Mouse (Mus musculus): Measurements from ENCODE around the gene Olig2. TPM values are rescaled to one million over a fixed set of nuclear protein-coding genes. Genes with fewer than 3 reads are reported as not detected.

The Olig2 gene
- polyA plus RNA-seq, 1 experiment from 2014 or later: not detected

DNA sequence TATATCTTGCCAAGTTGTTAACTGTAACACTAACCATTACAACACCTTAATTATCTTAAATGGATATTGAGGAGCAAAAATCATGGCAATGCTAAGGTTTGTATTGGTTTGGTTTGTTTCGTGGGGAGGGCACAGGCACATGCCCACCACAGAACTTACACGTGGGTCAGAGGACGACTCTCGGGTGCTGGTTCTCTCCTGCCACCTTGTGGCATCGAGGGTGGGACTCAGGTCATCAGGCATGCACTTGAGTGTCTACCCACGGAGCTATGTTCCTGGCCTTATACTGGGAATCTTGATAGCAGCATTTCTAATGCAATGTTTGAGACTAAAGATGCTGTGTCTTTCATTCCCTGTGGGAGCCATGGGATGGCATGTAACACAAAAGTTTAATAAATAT, 8.2 kb upstream of the Olig2 start:
- Histone ChIP-seq H3K4me2 (no peak overlapping the region), H3K4me3 (replicated peaks) (no peak overlapping the region), H3K27ac (replicated peaks) (no peak overlapping the region), H3K9ac (no peak overlapping the region), H3K27me3 (peaks cover 86% of the 10 kb centered on the region), H3K9me3 (replicated peaks) (no peaks in the 10 kb centered on the region), H3K4me1 (replicated peaks) (no peaks in the 10 kb centered on the region), H3K36me3 (replicated peaks) (no peaks in the 10 kb centered on the region)
- WGBS (ENCODE audit: insufficient replicate concordance): 25% methylated on average over 6 of the region's 6 CpGs
- no peak for ATAC-seq (ENCODE audit: insufficient read depth)

GRCm38 (mm10) chr16:91217948-91218347, 7.3 kb upstream of the Olig2 start:
- no peak overlapping the region for H3K4me3 ChIP-seq (replicated peaks)
- ATAC-seq (ENCODE audit: insufficient read depth): no peak
- H3K9ac ChIP-seq: no peak overlapping the region
- H3K36me3 ChIP-seq (replicated peaks): no peaks in the 10 kb centered on the region
- H3K4me2 ChIP-seq: no peak overlapping the region
- no peak overlapping the region for H3K27ac ChIP-seq (replicated peaks)
- no peaks in the 10 kb centered on the region for H3K4me1 ChIP-seq (replicated peaks)
- 51% methylated on average over 6 of the region's 6 CpGs for WGBS (ENCODE audit: insufficient replicate concordance)
- no peaks in the 10 kb centered on the region for H3K9me3 ChIP-seq (replicated peaks)
- H3K27me3 ChIP-seq: peaks cover 87% of the 10 kb centered on the region

GRCm38 (mm10) chr16:91219246-91219645, 6.0 kb upstream of the Olig2 start:
- ATAC-seq (ENCODE audit: insufficient read depth): no peak
- Histone ChIP-seq H3K27ac (replicated peaks) (no peak overlapping the region), H3K4me1 (replicated peaks) (no peaks in the 10 kb centered on the region), H3K9me3 (replicated peaks) (no peaks in the 10 kb centered on the region), H3K4me2 (no peak overlapping the region), H3K4me3 (replicated peaks) (no peak overlapping the region), H3K36me3 (replicated peaks) (no peaks in the 10 kb centered on the region), H3K9ac (no peak overlapping the region), H3K27me3 (peaks cover 88% of the 10 kb centered on the region)
- WGBS (ENCODE audit: insufficient replicate concordance): 12% methylated on average over 14 of the region's 14 CpGs

- WGBS (ENCODE audit: insufficient replicate concordance): 2% methylated on average over 25 of the region's 25 CpGs
Measured at GRCm38 (mm10) chr16:91222171-91222642, 3.0 kb upstream of the Olig2 start.

GRCm38 (mm10) chr16:91222643-91223271, 2.5 kb upstream of the Olig2 start:
- WGBS (ENCODE audit: insufficient replicate concordance): 1% methylated on average over 27 of the region's 27 CpGs

More at GRCm38 (mm10) chr16:91222171-91222642, 3.0 kb upstream of the Olig2 start:
- Histone ChIP-seq H3K4me2 (no peak overlapping the region), H3K36me3 (replicated peaks) (no peaks in the 10 kb centered on the region), H3K27me3 (peaks cover 99% of the 10 kb centered on the region), H3K27ac (replicated peaks) (no peak overlapping the region), H3K4me3 (replicated peaks) (no peak overlapping the region), H3K4me1 (replicated peaks) (peaks cover 7% of the 10 kb centered on the region; the same call in 1 of the 2 replicates), H3K9me3 (replicated peaks) (no peaks in the 10 kb centered on the region), H3K9ac (no peak overlapping the region)
- ATAC-seq (ENCODE audit: insufficient read depth): no peak

GRCm38 (mm10) chr16:91223327-91224067, 1.8 kb upstream of the Olig2 start:
- no peak for ATAC-seq (ENCODE audit: insufficient read depth)
- no peak overlapping the region for H3K4me2 ChIP-seq
- peaks cover 100% of the 10 kb centered on the region for H3K27me3 ChIP-seq
- no peak overlapping the region for H3K4me3 ChIP-seq (replicated peaks)
- no peaks in the 10 kb centered on the region for H3K36me3 ChIP-seq (replicated peaks)
- peaks cover 8% of the 10 kb centered on the region; the same call in 1 of the 2 replicates for H3K4me1 ChIP-seq (replicated peaks)
- no peak overlapping the region for H3K27ac ChIP-seq (replicated peaks)
- no peaks in the 10 kb centered on the region for H3K9me3 ChIP-seq (replicated peaks)
- WGBS (ENCODE audit: insufficient replicate concordance): 2% methylated on average over 35 of the region's 35 CpGs
- H3K9ac ChIP-seq: no peak overlapping the region

More at GRCm38 (mm10) chr16:91222643-91223271, 2.5 kb upstream of the Olig2 start:
- H3K9me3 ChIP-seq (replicated peaks): no peaks in the 10 kb centered on the region
- peaks cover 8% of the 10 kb centered on the region; the same call in 1 of the 2 replicates for H3K4me1 ChIP-seq (replicated peaks)
- H3K4me3 ChIP-seq (replicated peaks): no peak overlapping the region
- H3K9ac ChIP-seq: no peak overlapping the region
- H3K27me3 ChIP-seq: peaks cover 99% of the 10 kb centered on the region
- H3K4me2 ChIP-seq: no peak overlapping the region
- ATAC-seq (ENCODE audit: insufficient read depth): no peak
- H3K36me3 ChIP-seq (replicated peaks): no peaks in the 10 kb centered on the region
- H3K27ac ChIP-seq (replicated peaks): no peak overlapping the region

DNA sequence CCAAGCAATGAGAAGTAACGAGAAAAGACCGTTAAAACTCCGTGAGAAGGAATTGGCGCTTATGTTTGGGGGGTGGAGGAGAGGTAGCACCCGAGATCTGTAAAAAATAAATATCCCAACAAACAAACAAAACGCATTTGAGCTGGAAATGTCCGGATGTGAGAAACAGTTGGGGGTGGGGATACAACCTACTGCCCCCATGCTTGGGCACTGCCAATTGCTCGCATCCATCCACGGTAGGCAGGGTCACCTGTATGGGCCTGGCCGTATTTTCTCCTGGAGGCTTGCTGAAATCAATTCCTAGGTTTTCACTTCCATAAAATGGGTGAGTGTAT, 1.2 kb upstream of the Olig2 start:
- Histone ChIP-seq H3K9ac (no peak overlapping the region), H3K36me3 (replicated peaks) (no peaks in the 10 kb centered on the region), H3K4me2 (no peak overlapping the region), H3K4me3 (replicated peaks) (no peak overlapping the region), H3K27me3 (peaks cover 100% of the 10 kb centered on the region), H3K9me3 (replicated peaks) (no peaks in the 10 kb centered on the region), H3K4me1 (replicated peaks) (peaks cover 8% of the 10 kb centered on the region; the same call in 1 of the 2 replicates), H3K27ac (replicated peaks) (no peak overlapping the region)
- no peak for ATAC-seq (ENCODE audit: insufficient read depth)
- 6% methylated on average over 10 of the region's 10 CpGs for WGBS (ENCODE audit: insufficient replicate concordance)

DNA sequence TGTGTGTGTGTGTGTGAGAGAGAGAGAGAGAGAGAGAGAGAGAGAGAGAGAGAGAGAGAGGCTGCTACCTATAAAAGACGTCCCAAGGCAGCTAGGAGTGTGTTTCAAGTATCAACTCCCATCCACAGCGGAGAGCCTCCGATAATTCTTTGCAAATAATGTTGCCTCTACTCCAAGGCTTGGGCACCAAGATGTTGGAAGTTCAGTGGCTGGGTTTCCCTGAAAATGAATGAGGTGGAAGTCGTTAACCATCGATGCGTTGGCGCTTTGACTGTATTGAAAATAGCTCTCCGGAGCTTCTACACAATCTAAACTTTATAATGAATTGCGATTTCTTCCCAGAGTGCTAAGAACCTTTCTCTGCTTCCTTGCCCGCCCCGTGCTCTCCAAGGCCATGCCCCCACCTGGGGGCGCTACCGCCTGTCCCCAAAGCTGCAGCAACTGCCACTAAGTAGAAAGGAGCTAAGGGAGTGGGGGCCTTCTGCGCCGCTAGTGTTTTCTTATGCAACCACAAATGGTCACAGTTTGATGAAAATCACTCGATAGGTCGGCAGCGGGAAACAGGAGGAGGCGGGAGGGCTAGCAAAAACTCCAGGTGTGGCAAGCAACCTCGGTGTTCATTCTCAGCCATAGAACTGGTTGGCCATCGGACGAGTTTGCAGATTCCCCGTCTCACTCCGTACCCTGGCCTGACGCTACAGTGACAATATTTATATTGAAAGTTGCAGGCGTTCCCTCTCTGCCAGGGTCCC, 600 bp upstream of the Olig2 start:
- no peak for ATAC-seq (ENCODE audit: insufficient read depth)
- WGBS (ENCODE audit: insufficient replicate concordance): under 1% methylated on average over 26 of the region's 26 CpGs
- 0 out of 2 replicates have a peak overlapping the region, but pooled peaks have one; percentile 7 for H3K4me2 ChIP-seq
- H3K36me3 ChIP-seq (replicated peaks): no peaks in the 10 kb centered on the region
- H3K9me3 ChIP-seq (replicated peaks): no peaks in the 10 kb centered on the region
- peaks cover 8% of the 10 kb centered on the region; the same call in 1 of the 2 replicates for H3K4me1 ChIP-seq (replicated peaks)
- no peak overlapping the region for H3K27ac ChIP-seq (replicated peaks)
- peaks cover 100% of the 10 kb centered on the region for H3K27me3 ChIP-seq
- H3K4me3 ChIP-seq (replicated peaks): no peak overlapping the region
- no peak overlapping the region for H3K9ac ChIP-seq

DNA sequence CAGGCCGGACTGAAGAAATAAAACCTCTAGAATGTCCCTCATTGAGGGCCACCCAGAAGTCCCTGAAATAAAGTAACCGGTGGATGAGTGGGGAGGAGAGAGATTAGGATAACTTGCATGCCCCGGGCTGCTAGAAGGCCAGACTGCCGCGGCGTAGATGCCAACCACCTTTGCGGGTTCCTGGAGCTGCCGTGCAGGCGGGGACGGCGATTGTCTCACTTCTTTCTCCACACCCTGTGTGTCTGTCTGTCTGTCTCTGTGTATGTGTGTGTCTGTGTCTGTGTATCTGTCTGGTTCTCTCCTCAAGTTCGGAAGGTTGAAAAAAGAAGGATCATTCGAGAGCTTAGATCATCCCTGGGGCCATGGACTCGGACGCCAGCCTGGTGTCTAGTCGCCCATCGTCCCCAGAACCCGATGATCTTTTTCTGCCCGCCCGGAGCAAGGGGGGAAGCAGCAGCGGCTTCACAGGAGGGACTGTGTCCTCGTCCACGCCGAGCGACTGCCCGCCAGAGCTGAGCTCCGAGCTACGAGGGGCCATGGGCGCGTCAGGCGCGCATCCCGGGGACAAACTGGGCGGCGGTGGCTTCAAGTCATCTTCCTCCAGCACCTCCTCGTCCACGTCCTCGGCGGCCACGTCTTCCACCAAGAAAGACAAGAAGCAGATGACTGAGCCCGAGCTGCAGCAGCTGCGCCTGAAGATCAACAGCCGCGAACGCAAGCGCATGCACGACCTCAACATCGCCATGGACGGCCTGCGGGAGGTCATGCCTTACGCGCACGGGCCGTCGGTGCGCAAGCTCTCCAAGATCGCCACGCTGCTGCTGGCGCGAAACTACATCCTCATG, 1.0 kb downstream of the Olig2 start:
- H3K27me3 ChIP-seq: peaks cover 100% of the 10 kb centered on the region
- no peak overlapping the region for H3K9ac ChIP-seq
- H3K9me3 ChIP-seq (replicated peaks): no peaks in the 10 kb centered on the region
- whole genome bisulfite sequencing (ENCODE audit: insufficient replicate concordance): 2% methylated on average over 60 of the region's 60 CpGs
- no peak overlapping the region for H3K4me3 ChIP-seq (replicated peaks)
- H3K27ac ChIP-seq (replicated peaks): no peak overlapping the region
- H3K4me2 ChIP-seq: no peak overlapping the region
- no peaks in the 10 kb centered on the region for H3K36me3 ChIP-seq (replicated peaks)
- H3K4me1 ChIP-seq (replicated peaks): peaks cover 8% of the 10 kb centered on the region; the same call in 1 of the 2 replicates
- no peak for ATAC-seq (ENCODE audit: insufficient read depth)

GRCm38 (mm10) chr16:91226883-91227759, 1.9 kb downstream of the Olig2 start:
- no peak overlapping the region for H3K9ac ChIP-seq
- H3K4me1 ChIP-seq (replicated peaks): peaks cover 8% of the 10 kb centered on the region; the same call in 1 of the 2 replicates
- no peak overlapping the region for H3K27ac ChIP-seq (replicated peaks)
- under 1% methylated on average over 83 of the region's 85 CpGs for WGBS (ENCODE audit: insufficient replicate concordance)
- peaks cover 100% of the 10 kb centered on the region for H3K27me3 ChIP-seq
- ATAC-seq (ENCODE audit: insufficient read depth): no peak
- H3K36me3 ChIP-seq (replicated peaks): no peaks in the 10 kb centered on the region
- no peak overlapping the region for H3K4me3 ChIP-seq (replicated peaks)
- H3K9me3 ChIP-seq (replicated peaks): no peaks in the 10 kb centered on the region
- H3K4me2 ChIP-seq: no peak overlapping the region

All from liver, embryonic 15.5 days (tissue).